Mouse (Mus musculus): ENCODE measurements at regions not wholly inside any gene's neighbourhood (a gene's known extent, or its start where the extent isn't known, plus 50 kb on each side); places are given as distances from the start of the nearest gene placed in this dataset.
A peak's percentile ranks its signal among the peaks of the same experiment; 100 is the strongest.
"Not testable (repeated sequence)": the region's sequence is repeated elsewhere in the genome, so short reads cannot be mapped to it uniquely, and the experiment has no call there.

DNA sequence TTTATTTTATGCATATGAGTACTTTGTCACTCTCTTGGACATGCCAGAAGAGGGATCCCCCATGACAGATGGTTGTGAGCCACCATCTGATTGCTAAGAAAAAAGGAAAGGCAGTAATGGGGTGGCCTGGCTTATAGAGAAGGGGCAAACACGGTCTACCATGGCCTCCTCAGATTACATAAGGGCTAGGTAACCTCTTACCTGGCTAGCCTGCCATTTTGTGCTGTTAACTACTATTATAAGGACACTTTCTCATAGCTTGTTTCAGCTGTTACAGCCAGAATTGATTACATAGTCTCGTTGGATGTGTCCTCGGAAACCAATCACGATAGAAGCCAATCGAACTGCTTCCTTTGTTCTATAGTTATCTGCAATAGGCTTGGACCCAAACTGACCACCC, 60.9 kb upstream of the Gm14496 start:
- DNase-seq (ENCODE audit: extremely low spot score in 1 of 2, low spot score in 1 of 2): no peak

- DNase-seq (ENCODE audit: extremely low spot score in 1 of 2, low spot score in 1 of 2): not testable (repeated sequence)
Observed at GRCm38 (mm10) chr2:181930538-181930937, 60.4 kb upstream of the Gm14496 start.

DNA sequence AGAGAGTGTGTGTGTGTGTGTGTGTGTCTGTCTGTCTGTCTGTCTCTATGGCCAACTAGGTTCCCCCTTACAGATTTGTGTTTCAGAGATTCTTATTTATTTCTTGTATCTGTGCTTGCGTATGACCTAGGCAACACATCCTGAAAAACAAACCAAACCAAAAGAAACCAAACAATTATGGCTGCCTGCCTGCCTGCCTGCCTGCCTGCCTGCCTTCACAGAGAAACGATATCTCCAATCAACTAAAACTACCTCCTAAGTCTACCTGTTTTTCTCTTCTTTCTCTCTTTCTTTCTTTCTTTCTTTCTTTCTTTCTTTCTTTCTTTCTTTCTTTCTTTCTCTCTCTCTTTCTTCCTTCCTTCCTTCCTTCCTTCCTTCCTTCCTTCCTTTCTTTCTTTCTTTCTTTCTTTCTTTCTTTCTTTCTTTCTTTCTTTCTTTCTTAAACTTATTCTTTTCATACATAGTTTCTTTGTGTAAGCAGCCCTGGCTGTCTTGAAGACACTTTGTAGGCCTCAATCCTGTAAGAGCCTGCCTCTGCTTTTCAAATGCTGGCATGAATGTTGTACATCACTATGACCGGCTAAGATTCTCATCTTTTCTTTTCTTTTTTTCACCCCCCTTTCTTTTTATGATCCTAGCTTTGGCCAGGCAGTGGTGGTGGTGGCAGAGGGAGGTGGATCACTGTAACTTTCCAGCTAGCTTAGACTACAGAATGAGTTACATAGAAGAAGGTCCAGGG, 59.7 kb upstream of the Gm14496 start:
- peak in 1 of 2 experiments; percentile 6 for DNase-seq (ENCODE audit: extremely low spot score in 1 of 2, low spot score in 1 of 2)

DNA sequence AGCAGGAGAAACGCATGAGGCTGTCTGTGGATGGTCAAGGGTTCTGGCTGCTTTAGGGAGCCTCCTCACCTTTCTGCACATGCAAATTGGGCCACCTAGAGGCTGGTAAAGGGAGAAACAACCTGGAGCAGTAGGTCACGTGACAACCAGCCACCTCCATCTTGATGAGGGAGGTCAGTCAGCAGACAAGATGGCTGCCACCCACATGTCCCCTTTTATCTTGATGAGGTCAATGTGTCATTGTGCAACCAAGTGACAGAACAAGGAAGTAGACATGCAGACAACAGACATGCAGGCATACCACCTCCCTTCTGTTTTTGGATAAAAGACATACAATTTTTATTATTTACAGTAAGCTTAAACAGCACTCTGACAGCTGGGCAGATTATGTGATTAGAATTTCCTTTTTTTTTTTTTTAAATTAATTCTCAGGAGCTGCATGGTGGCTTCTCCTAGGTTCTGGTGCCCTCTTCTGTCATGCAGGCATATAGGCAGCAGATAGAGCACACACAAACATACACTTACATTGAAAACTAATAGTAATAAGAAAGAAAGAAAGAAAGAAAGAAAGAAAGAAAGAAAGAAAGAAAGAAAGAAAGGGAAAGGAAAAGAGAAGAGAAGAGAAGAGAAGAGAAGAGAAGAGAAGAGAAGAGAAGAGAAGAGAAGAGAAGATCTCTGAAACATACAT, 58.9 kb upstream of the Gm14496 start:
- no peak for DNase-seq (ENCODE audit: extremely low spot score in 1 of 2, low spot score in 1 of 2)
